In the genomic region with DNA sequence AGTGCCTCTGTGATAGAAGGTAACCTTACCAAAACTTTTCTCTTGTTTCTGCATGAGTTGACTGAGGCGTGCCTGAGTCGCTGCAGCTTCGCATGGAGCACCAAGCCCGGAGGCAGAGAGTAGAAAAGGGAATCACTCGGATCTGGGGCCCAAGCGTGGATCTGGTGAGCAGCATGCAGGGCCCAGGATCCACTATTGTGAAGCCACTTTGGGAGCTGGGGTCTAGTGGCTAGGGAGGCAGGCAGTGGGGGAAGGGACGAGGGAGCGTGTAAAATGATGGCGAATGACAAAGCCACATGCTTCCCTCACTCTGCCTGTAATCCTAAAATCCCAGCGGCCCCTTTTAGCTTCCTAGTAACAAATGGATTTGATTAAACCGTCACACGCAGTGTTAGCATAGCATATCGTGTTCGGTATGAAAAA, we compare ENCODE assay signal across 7 mouse cellular contexts.
DNase-seq lines count a peak whose midpoint lies in the region; ATAC-seq and TF ChIP-seq lines count a peak whose summit lies in the region.

No protein-coding gene starts in this region.

- WGBS in forebrain, embryonic 14.5 days = under 1% methylated on average over 14 of the region's 14 CpGs

- peak overlapping the region; percentile 50 for H3K4me3 ChIP-seq in forebrain, embryonic 14.5 days (ENCODE audit: low read depth, low read length)
- H3K4me3 ChIP-seq in gastrocnemius, adult 2 months = no peak overlapping the region

- H3K27me3 ChIP-seq in forebrain, embryonic 14.5 days (replicated peaks; ENCODE audit: control insufficient read depth, insufficient read depth, low read length) = no peaks in the 10 kb centered on the region

- peak; percentile 8 for ATAC-seq in forebrain, embryonic 14.5 days

- peak overlapping the region; percentile 96 for H3K27ac ChIP-seq in forebrain, embryonic 14.5 days (ENCODE audit: low read depth, low read length)
- H3K27ac ChIP-seq in gastrocnemius, adult 2 months = no peak overlapping the region

- peaks cover 33% of the 10 kb centered on the region for H3K4me1 ChIP-seq in forebrain, embryonic 14.5 days (ENCODE audit: control insufficient read depth, insufficient read depth, low read length)

- H3K9ac ChIP-seq in forebrain, embryonic 14.5 days (ENCODE audit: low read length) = peak overlapping the region; percentile 76

- no peak for TF ChIP-seq CTCF in gastrocnemius, adult 2 months (IDR thresholded peaks at IDR 0.05)

- peak overlapping the region; percentile 69 for H3K4me2 ChIP-seq in forebrain, embryonic 14.5 days (ENCODE audit: low read length)

- DNase-seq in left cerebral cortex, postnatal 25 days (ENCODE audit: low spot score in 2 of 2) = peak; percentile 55 to 62
- DNase-seq in left cerebral cortex, adult 9 months (ENCODE audit: low spot score in 2 of 2) = no peak
- peak; percentile 75 for DNase-seq in forebrain, embryonic 14.5 days (ENCODE audit: low spot score)
- DNase-seq in left cerebral cortex, postnatal 4 days = peak; percentile 23
- peak; percentile 49 for DNase-seq in right cerebral cortex, postnatal 14 days
- no peak for DNase-seq in gastrocnemius, adult 2 months
- DNase-seq in kidney, postnatal 10 days = no peak

- no peaks in the 10 kb centered on the region for H3K9me3 ChIP-seq in forebrain, embryonic 14.5 days (replicated peaks; ENCODE audit: control insufficient read depth, low read length)

- H3K36me3 ChIP-seq in forebrain, embryonic 14.5 days (ENCODE audit: control insufficient read depth, insufficient read depth, low read length) = no peaks in the 10 kb centered on the region

- intact Hi-C loops in left cerebral cortex, postnatal 25 days (cut with DNase I) = no loop called here
- intact Hi-C loops in left cerebral cortex, postnatal 4 days (cut with DNase I) = loop anchor here (10.0 kb wide), 1 partner anchor 436 kb away; no protein-coding TSS in a partner anchor
- intact Hi-C loops in gastrocnemius, adult 2 months (cut with DNase I) = no loop called here

Comparison
In these comparisons a context has a peak if more than half of its experiments do, and no peak if none do; other contexts are left out.
1. DNase-seq: peak in left cerebral cortex, postnatal 25 days (2 of 2), forebrain, embryonic 14.5 days (single experiment), left cerebral cortex, postnatal 4 days (single experiment) and right cerebral cortex, postnatal 14 days (single experiment); none in left cerebral cortex, adult 9 months (0 of 2), gastrocnemius, adult 2 months (single experiment) and kidney, postnatal 10 days (single experiment).